Mouse (Mus musculus) ES-E14 (cell line): ENCODE results near the gene Snapin. TPM values are rescaled to one million over a fixed set of nuclear protein-coding genes. Genes with fewer than 3 reads are reported as not detected.

Experiments used
- DNase-seq: peaks from one replicate; pipeline ENCODE4 v3.0.0-alpha.2; 2013; ENCODE audit warnings: low read depth, low spot score
- H3K27ac ChIP-seq: 2 replicates; pipeline ENCODE4 v1.5.1; 2012; ENCODE audit warnings: low read depth, mild to moderate bottlenecking, low read length, moderate library complexity, mixed read lengths; ENCODE audit not compliant: poor library complexity, insufficient read depth, severe bottlenecking
- H3K36me3 ChIP-seq: 2 replicates; pipeline ENCODE4 v1.6.1; 2012; ENCODE audit warnings: mild to moderate bottlenecking, low read length, moderate library complexity, mixed read lengths; ENCODE audit not compliant: control insufficient read depth, poor library complexity, insufficient read depth, severe bottlenecking
- H3K4me1 ChIP-seq, 2 experiments: fragments of 150-350 bp in 1 of 2; sonication (generic) in 1 of 2; 2 replicates each; pipeline ENCODE4 v1.6.1; 2012; ENCODE audit warnings: low read length in 2 of 2, mild to moderate bottlenecking in 1 of 2, mixed read lengths in 1 of 2; ENCODE audit not compliant: control insufficient read depth in 2 of 2, insufficient read depth in 2 of 2, poor library complexity in 1 of 2
- H3K4me3 ChIP-seq, 2 experiments: fragments of 150-350 bp in 1 of 2; sonication (generic) in 1 of 2; 2 replicates each; pipeline ENCODE4 v1.5.1; 2012; ENCODE audit warnings: low read length in 2 of 2, low read depth in 1 of 2, mild to moderate bottlenecking in 1 of 2, mixed read lengths in 1 of 2; ENCODE audit not compliant: insufficient read depth in 1 of 2, poor library complexity in 1 of 2, severe bottlenecking in 1 of 2
- H3K9ac ChIP-seq: 2 replicates; pipeline ENCODE4 v1.6.1; 2012; ENCODE audit warnings: low read depth, mild to moderate bottlenecking, low read length, mixed read lengths; ENCODE audit not compliant: poor library complexity, insufficient read depth, severe bottlenecking
- H3K9me3 ChIP-seq: fragments of 150-350 bp; sonication (generic); 2 replicates; pipeline ENCODE4 v1.6.1; 2012; ENCODE audit warnings: low read depth, mild to moderate bottlenecking, low read length; ENCODE audit not compliant: control insufficient read depth, insufficient read depth
- CHD2 ChIP-seq: IDR thresholded peaks from 2 replicates; pipeline ENCODE4 v1.6.1; 2014; ENCODE audit warnings: mild to moderate bottlenecking, low read depth, low read length, inconsistent platforms
- HCFC1 ChIP-seq: IDR thresholded peaks from 2 replicates; pipeline ENCODE4 v1.6.1; 2012; ENCODE audit warnings: low read length, inconsistent platforms, borderline replicate concordance; ENCODE audit not compliant: insufficient read depth
- MAFK ChIP-seq: IDR thresholded peaks from 2 replicates; pipeline ENCODE4 v1.6.1; 2014; ENCODE audit warnings: mild to moderate bottlenecking, low read depth, low read length, inconsistent platforms; ENCODE audit not compliant: insufficient read depth
- ZC3H11A ChIP-seq: IDR thresholded peaks from 2 replicates; pipeline ENCODE4 v1.6.1; 2012; ENCODE audit warnings: low read depth, mild to moderate bottlenecking, inconsistent platforms, low read length, borderline replicate concordance
- ZNF384 ChIP-seq: IDR thresholded peaks from 2 replicates; pipeline ENCODE4 v1.6.1; 2012; ENCODE audit warnings: low read depth, low read length, inconsistent platforms
- in situ Hi-C, 2 experiments: fragments of 600-800 bp; cut with MboI; formaldehyde crosslinking; loops; one replicate each; pipeline ENCODE4 v1.15.1; 2025; ENCODE audit warnings: low sequenced_read_pairs in 2 of 2, inconsistent platforms in 1 of 2; ENCODE audit not compliant: unreplicated experiment in 2 of 2
- total RNA-seq: library from RNA; depleted of rRNA; stranded (reverse); fragments of 300-350 nt; gene quantifications from 2 replicates; pipeline ENCODE4 v1.2.3, GENCODE M21; 2012

The Snapin gene
- total RNA-seq, 1 experiment, result 33.6 TPM

DNA sequence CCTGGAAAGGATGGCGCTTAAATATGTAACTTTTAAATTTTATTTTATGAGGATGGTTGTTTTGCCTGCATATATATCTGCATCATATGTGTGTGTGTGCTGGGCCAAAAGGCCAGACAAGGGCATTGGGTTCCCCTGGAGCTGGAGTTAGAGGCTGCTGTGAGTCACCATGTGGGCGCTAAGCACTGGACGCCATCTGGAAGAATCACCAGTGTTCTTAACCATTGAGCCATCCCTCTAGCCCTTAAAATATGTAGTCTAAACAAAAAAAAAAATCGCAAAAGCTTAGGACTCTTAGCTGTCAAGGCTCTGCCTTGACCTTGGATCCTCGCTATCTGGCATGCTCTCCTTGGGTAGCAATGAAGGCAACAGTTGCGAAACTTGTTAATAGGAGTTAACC is 2.3 kb downstream of the Snapin start:
- TF ChIP-seq ZC3H11A, result no peak
- no peak for TF ChIP-seq MAFK
- TF ChIP-seq CHD2, result no peak
- TF ChIP-seq HCFC1, result no peak
- no peak for TF ChIP-seq ZNF384
- H3K9me3 ChIP-seq, result no peaks in the 10 kb centered on the region

GRCm38 (mm10) chr3:90486998-90487397 is 3.8 kb downstream of the Snapin start:
- no peaks in the 10 kb centered on the region for H3K4me1 ChIP-seq
- in situ Hi-C loops, result no loop called here
- TF ChIP-seq CHD2, result no peak
- TF ChIP-seq MAFK, result no peak
- no peak for TF ChIP-seq ZC3H11A
- TF ChIP-seq ZNF384, result no peak
- TF ChIP-seq HCFC1, result no peak
- DNase-seq, result no peak
- no peak overlapping the region for H3K27ac ChIP-seq
- peaks cover 38% of the 10 kb centered on the region for H3K36me3 ChIP-seq
- H3K9ac ChIP-seq, result no peak overlapping the region
- no peaks in the 10 kb centered on the region for H3K9me3 ChIP-seq
- H3K4me3 ChIP-seq, result no peak overlapping the region

More for the DNA sequence above, 2.3 kb downstream of the Snapin start:
- no peak overlapping the region for H3K4me3 ChIP-seq
- in situ Hi-C loops, result no loop called here
- DNase-seq, result no peak
- no peak overlapping the region for H3K9ac ChIP-seq
- H3K36me3 ChIP-seq, result peaks cover 25% of the 10 kb centered on the region
- H3K4me1 ChIP-seq, result no peaks in the 10 kb centered on the region
- H3K27ac ChIP-seq, result no peak overlapping the region

DNA sequence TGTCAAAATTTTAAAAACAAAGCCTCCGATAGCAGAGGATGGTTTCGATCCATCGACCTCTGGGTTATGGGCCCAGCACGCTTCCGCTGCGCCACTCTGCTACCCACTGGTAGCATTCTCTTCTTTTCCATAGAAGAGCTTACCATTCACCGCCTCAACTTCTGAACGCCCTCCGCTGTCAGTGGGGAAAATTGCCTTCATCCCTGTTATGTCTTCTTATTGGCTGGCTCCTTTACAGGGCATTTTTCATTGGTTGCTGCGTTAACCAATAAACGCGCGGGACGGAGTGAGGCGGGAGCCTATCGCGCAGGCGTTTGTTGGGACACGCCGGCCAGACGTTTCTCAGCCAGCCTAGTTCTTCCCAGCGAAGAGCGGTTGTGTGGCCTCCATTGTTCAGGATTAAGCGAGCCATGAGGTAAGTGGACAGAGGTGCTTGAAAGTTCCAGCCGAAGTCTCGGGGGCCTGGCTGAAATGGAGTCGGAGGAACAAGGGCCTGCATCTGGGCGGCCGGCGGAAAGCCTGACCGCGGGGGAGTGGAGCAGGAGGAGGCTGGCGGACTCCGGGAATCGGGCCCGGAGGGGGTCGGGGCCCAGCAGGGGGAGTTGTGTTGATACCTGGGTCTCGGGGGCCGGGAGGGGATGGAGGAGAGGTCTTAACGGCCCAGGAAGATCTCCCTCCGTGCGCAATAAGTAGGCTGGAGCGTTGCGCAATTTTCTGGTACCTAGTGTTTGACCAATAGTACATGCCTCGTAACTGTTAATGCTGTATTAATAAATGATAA is 14.8 kb downstream of the Snapin start, which contains the start of gene Ilf2:
Gene Ilf2 (plus strand): TSS at position 296 of the 781 bp plus-strand sequence.
- H3K36me3 ChIP-seq, result peaks cover 3% of the 10 kb centered on the region
- in situ Hi-C loops, result no loop called here
- peak; percentile 94 for DNase-seq
- H3K9ac ChIP-seq, result peak within 1 kb of the TSS; percentile 96
- peak; percentile 62; the same call in 1 of the 2 replicates for TF ChIP-seq HCFC1
- no peak for TF ChIP-seq ZC3H11A
- TF ChIP-seq CHD2, result peak; percentile 94
- no peak for TF ChIP-seq ZNF384
- TF ChIP-seq MAFK, result peak; percentile 96
- peak within 1 kb of the TSS; percentile 89 to 96 for H3K4me3 ChIP-seq
- H3K4me1 ChIP-seq, result peaks cover 2% of the 10 kb centered on the region in 2 experiments; a peak in 1 of 4 replicates
- H3K27ac ChIP-seq, result peak within 1 kb of the TSS; percentile 87
- no peaks in the 10 kb centered on the region for H3K9me3 ChIP-seq

DNA sequence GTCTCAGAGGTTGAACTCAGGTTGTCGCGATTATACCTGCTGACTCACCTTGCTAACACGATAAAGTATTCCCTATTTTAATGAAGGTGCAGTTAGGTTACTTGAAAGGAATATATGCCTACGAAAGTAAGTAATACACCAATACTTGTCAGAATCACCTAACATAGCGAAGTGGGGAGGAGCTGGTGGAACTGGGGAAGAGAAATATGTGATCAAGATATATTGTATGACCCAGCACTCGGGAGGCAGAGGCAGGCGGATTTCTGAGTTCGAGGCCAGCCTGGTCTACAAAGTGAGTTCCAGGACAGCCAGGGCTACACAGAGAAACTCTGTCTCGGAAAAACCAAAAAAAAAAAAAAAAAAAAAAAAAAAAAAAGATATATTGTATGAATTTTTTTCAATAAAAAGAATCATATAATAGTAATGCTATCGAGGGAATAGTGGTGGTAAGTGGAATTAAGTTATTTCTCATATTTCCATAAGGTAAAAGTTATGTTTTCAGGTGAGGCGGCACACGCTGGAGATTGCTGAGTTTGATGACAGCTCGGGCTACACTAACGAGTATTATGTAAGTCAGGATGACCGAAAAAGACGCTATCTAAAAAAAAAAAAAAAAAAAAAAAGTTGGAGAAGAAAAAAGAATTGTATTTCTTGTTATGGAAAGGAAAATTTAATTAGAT is 15.5 kb downstream of the Snapin start:
- Histone ChIP-seq H3K4me3 (peak overlapping the region in 1 of 2 experiments; percentile 61; a peak in 2 of 4 replicates), H3K9me3 (no peaks in the 10 kb centered on the region), H3K27ac (no peak overlapping the region), H3K9ac (no peak overlapping the region), H3K36me3 (no peaks in the 10 kb centered on the region; the same call in none of the 2 replicates), H3K4me1 (peaks cover 2% of the 10 kb centered on the region in 2 experiments; a peak in 1 of 4 replicates)
- DNase-seq, result no peak
- TF ChIP-seq ZNF384 (peak; percentile 83), ZC3H11A (no peak)
- in situ Hi-C loops, result no loop called here
